Comparison of ENCODE assay signal across 10 mouse cellular contexts in the genomic region with DNA sequence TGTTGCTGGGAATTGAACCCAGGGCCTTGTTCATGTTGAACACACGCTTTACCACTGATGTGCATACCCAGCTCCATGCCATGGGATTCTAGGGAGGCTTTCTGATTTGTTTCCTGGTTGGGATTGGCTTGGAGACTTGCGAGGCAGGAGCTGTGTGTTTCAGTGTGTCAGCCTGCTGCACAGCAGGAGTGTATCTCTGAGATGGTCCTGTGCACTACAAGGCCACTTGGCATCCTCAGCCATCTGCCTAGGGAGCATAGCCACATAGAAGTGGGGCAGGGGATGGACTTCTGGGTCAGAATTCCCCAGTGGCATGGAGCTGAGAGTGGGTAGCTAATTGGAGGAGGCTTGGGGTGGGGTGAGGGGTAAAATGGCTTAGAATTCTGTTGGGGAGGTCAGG.
DNase-seq lines count a peak whose midpoint lies in the region; ATAC-seq and TF ChIP-seq lines count a peak whose summit lies in the region.
"Had no signal": no experiment of that assay in that cellular context is flagged by ENCODE, and none has a peak within 500 bp of the region (broad histone marks: within the 10 kb centered on the region; RNA-seq: fewer than 3 reads in every experiment).

No protein-coding gene starts in this region.

- H3ac ChIP-seq in myocyte (ENCODE audit: control insufficient read depth, insufficient read length): no peak overlapping the region

- H3K4me2 ChIP-seq in forebrain, embryonic 11.5 days (ENCODE audit: low read depth, low read length, severe bottlenecking): no peak overlapping the region
- H3K4me2 ChIP-seq in forebrain, embryonic 16.5 days (ENCODE audit: low read length): no peak overlapping the region
- peak overlapping the region; percentile 21; the same call in 1 of the 2 replicates for H3K4me2 ChIP-seq in lung, embryonic 15.5 days
- H3K4me2 ChIP-seq in forebrain, embryonic 15.5 days (replicated peaks): no peak overlapping the region
- H3K4me2 ChIP-seq in myocyte (ENCODE audit: low read depth): peak overlapping the region; percentile 27

- H3K27me3 ChIP-seq in forebrain, embryonic 11.5 days (ENCODE audit: control insufficient read depth, insufficient read depth, low read length): no peaks in the 10 kb centered on the region
- no peaks in the 10 kb centered on the region for H3K27me3 ChIP-seq in forebrain, embryonic 16.5 days (replicated peaks; ENCODE audit: control insufficient read depth, insufficient read depth, low read length)
- H3K27me3 ChIP-seq in lung, embryonic 15.5 days: no peaks in the 10 kb centered on the region
- H3K27me3 ChIP-seq in forebrain, embryonic 15.5 days: no peaks in the 10 kb centered on the region
- H3K27me3 ChIP-seq in myocyte (ENCODE audit: control insufficient read depth, insufficient read depth, insufficient read length): no peaks in the 10 kb centered on the region

- H3K4me3 ChIP-seq in forebrain, embryonic 11.5 days (ENCODE audit: low read depth, low read length): no peak overlapping the region
- no peak overlapping the region for H3K4me3 ChIP-seq in forebrain, embryonic 16.5 days (replicated peaks; ENCODE audit: low read length)
- no peak overlapping the region for H3K4me3 ChIP-seq in lung, embryonic 15.5 days
- H3K4me3 ChIP-seq in forebrain, embryonic 15.5 days: no peak overlapping the region
- H3K4me3 ChIP-seq in myocyte: no peak overlapping the region
- H3K4me3 ChIP-seq: megakaryocyte, embryonic 14.5 days had no signal

- no peaks in the 10 kb centered on the region for H3K9me3 ChIP-seq in forebrain, embryonic 11.5 days (ENCODE audit: control insufficient read depth, low read length)
- no peaks in the 10 kb centered on the region; the same call in 1 of the 2 replicates for H3K9me3 ChIP-seq in forebrain, embryonic 16.5 days (ENCODE audit: control insufficient read depth, low read length)
- H3K9me3 ChIP-seq in lung, embryonic 15.5 days: no peaks in the 10 kb centered on the region
- H3K9me3 ChIP-seq in forebrain, embryonic 15.5 days: no peaks in the 10 kb centered on the region

- WGBS in forebrain, embryonic 11.5 days: 91% methylated on average over 2 of the region's 2 CpGs
- 88% methylated on average over 2 of the region's 2 CpGs for WGBS in forebrain, embryonic 16.5 days
- 67% methylated on average over 2 of the region's 2 CpGs for WGBS in lung, embryonic 15.5 days
- WGBS in forebrain, embryonic 15.5 days: 86% methylated on average over 2 of the region's 2 CpGs

- H3K79me2 ChIP-seq in myocyte (ENCODE audit: control insufficient read depth, insufficient read depth): no peaks in the 10 kb centered on the region

- H3K4me1 ChIP-seq in forebrain, embryonic 11.5 days (replicated peaks; ENCODE audit: control insufficient read depth, insufficient read depth, low read length): peaks cover 17% of the 10 kb centered on the region
- H3K4me1 ChIP-seq in forebrain, embryonic 16.5 days (replicated peaks; ENCODE audit: control insufficient read depth, insufficient read depth, low read length): peaks cover 28% of the 10 kb centered on the region
- peaks cover 58% of the 10 kb centered on the region for H3K4me1 ChIP-seq in lung, embryonic 15.5 days
- peaks cover 34% of the 10 kb centered on the region for H3K4me1 ChIP-seq in forebrain, embryonic 15.5 days

- DNase-seq in forebrain, embryonic 11.5 days (ENCODE audit: low spot score): no peak
- DNase-seq in lung, postnatal 36 days: no peak
- no peak for DNase-seq in spleen, postnatal 4 days (ENCODE audit: low spot score in 2 of 2)
- no peak for DNase-seq in c-Kit-positive CD71-positive TER-119-positive erythroid progenitor cells, embryonic 14.5 days (ENCODE audit: low spot score)
- DNase-seq: layer of hippocampus, postnatal 36 days had no signal

- H3K9ac ChIP-seq in forebrain, embryonic 11.5 days (ENCODE audit: low read length): 0 out of 2 replicates have a peak overlapping the region, but pooled peaks have one; percentile 6
- H3K9ac ChIP-seq in forebrain, embryonic 16.5 days (replicated peaks; ENCODE audit: low read depth, low read length): no peak overlapping the region
- H3K9ac ChIP-seq in lung, embryonic 15.5 days: no peak overlapping the region
- no peak overlapping the region for H3K9ac ChIP-seq in forebrain, embryonic 15.5 days (replicated peaks)

- no peak for ATAC-seq in forebrain, embryonic 11.5 days (replicated peaks; ENCODE audit: low FRiP score)
- no peak for ATAC-seq in forebrain, embryonic 16.5 days
- ATAC-seq in lung, embryonic 15.5 days (ENCODE audit: borderline replicate concordance, extremely low read depth, low FRiP score, low TSS enrichment): no peak
- no peak for ATAC-seq in forebrain, embryonic 15.5 days (replicated peaks)

- no peak for TF ChIP-seq POLR2A in myocyte (IDR thresholded peaks at IDR 0.05; ENCODE audit: insufficient read length, low read depth)

- no peaks in the 10 kb centered on the region for H3K36me3 ChIP-seq in forebrain, embryonic 11.5 days (ENCODE audit: control insufficient read depth, insufficient read depth, low read length)
- H3K36me3 ChIP-seq in forebrain, embryonic 16.5 days (ENCODE audit: control insufficient read depth, insufficient read depth): no peaks in the 10 kb centered on the region
- H3K36me3 ChIP-seq in lung, embryonic 15.5 days: no peaks in the 10 kb centered on the region
- H3K36me3 ChIP-seq in forebrain, embryonic 15.5 days: no peaks in the 10 kb centered on the region
- H3K36me3 ChIP-seq in myocyte (ENCODE audit: control insufficient read depth, insufficient read depth): no peaks in the 10 kb centered on the region

- peak overlapping the region; percentile 51; the same call in 1 of the 2 replicates for H3K27ac ChIP-seq in forebrain, embryonic 11.5 days (ENCODE audit: low read depth, low read length)
- H3K27ac ChIP-seq in forebrain, embryonic 16.5 days (ENCODE audit: low read length): no peak overlapping the region
- peak overlapping the region; percentile 94 for H3K27ac ChIP-seq in lung, embryonic 15.5 days
- H3K27ac ChIP-seq in forebrain, embryonic 15.5 days (replicated peaks): peak overlapping the region; percentile 48

TF ChIP-seq in myocyte, 11 proteins besides CTCF, POLR2A, EP300 and RAD21:
- TF ChIP-seq TCF12 (IDR thresholded peaks at IDR 0.05; ENCODE audit: insufficient read depth, poor library complexity, severe bottlenecking) (no peak), MYOG (IDR thresholded peaks at IDR 0.05; ENCODE audit: control insufficient read depth in 1 of 3, insufficient read depth in 1 of 3, insufficient read length in 2 of 3, low read depth in 2 of 3) (no peak), CEBPB (IDR thresholded peaks at IDR 0.05; ENCODE audit: insufficient read depth, poor library complexity, severe bottlenecking) (no peak), E2F4 (IDR thresholded peaks at IDR 0.05; ENCODE audit: insufficient read depth) (no peak), SRF (IDR thresholded peaks at IDR 0.05; ENCODE audit: control insufficient read depth, insufficient read length, low read depth) (no peak), MAX (IDR thresholded peaks at IDR 0.05; ENCODE audit: low read depth) (no peak), USF1 (IDR thresholded peaks at IDR 0.05; ENCODE audit: low read depth) (no peak), REST (IDR thresholded peaks at IDR 0.05; ENCODE audit: insufficient read depth, insufficient read length) (no peak), POLR2AphosphoS2 (IDR thresholded peaks at IDR 0.05; ENCODE audit: insufficient read length, low read depth) (no peak), TCF3 (IDR thresholded peaks at IDR 0.05; ENCODE audit: insufficient read length, low read depth) (no peak)

Comparison
In these comparisons a context has a peak if more than half of its experiments do, and no peak if none do; other contexts are left out.
1. H3K4me2 ChIP-seq: peak in lung, embryonic 15.5 days (single experiment) and myocyte (single experiment); none in forebrain, embryonic 11.5 days (single experiment), forebrain, embryonic 16.5 days (single experiment) and forebrain, embryonic 15.5 days (single experiment).